Mouse (Mus musculus): Measurements from ENCODE around the gene Wdr95.

The Wdr95 gene

DNA sequence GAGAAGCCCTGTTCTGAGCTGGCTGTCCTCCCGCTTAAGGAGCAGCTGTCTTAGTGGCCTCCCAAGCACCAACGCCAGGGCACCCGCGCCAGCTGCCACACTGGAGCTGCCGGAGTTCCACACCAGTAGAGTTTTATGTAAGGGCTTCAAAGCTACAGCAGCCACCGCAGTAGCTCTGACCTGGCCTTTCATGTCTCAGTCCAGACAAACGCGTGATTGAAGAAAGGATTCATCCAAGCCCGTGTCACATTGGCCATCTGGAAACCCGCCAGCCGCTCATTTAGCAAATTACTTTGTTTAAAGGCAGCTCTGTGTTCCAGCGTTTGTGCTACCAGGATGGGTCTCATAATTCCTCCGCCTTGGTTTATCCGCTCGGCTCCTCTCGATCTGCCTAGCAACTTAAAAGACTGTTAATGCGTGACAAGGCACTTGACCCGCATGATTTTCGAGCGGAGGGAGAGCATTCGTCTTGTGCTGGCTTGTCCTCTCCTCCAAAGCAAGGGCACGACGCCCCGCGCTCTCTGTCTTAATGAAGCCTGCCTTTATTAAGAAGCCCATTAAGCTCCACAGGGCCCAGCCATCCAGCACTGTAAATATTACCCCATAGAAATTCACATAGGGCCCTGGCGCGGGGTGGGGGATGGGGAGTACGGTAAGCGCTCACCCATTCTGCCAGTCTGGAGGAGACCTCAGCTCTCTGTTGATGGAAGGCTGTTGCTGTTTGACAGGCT lies at the start of gene Wdr95:
Wdr95 (plus strand) TSS at position 681 of the 731 bp plus-strand sequence.
- DNase-seq, result peak; percentile 26

DNA sequence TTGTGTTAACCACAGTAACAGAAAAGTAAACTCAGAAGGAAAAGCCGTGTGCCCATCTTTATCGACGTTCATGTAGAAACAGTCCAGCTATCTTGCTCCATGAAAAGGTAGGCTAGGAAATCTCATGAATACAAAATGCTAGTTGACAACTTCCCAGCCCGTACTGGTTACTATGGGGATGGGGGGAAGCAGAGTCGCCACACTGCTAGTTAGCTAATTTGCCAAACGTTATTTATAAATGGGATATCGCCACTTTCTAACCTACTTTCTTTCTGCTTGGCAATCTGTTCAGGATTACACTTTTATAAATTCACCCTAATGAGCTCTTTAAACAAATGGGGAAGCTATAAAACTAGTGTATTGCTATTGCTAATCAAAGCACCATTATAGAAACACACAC lies 46.6 kb upstream of the Wdr95 start:
- DNase-seq, result no peak

- DNase-seq, result peak; percentile 11
Measured at GRCm38 (mm10) chr5:149483321-149484052, 45.0 kb upstream of the Wdr95 start.

DNA sequence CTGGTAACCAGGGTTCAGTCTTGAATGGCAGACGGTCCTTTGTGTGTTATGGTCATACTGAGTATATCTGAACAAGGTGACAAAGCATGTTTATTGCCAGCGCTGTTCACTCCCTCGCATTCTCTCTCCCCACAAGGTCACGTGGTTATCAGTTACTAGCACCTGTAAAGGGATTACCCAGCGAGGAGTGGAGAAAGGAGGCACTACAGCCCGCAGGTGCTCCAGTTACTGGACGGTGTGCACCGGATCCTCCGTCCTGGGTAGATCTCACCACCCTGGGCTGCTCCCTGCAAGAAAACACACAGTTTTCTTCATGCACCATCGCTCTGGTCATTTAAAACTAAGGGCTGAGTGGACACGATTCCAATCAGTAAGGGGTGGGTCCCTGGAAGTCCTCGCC lies 44.2 kb upstream of the Wdr95 start:
- no peak for DNase-seq

- DNase-seq, result no peak
Measured at GRCm38 (mm10) chr5:149485447-149485846, 43.0 kb upstream of the Wdr95 start.

DNA sequence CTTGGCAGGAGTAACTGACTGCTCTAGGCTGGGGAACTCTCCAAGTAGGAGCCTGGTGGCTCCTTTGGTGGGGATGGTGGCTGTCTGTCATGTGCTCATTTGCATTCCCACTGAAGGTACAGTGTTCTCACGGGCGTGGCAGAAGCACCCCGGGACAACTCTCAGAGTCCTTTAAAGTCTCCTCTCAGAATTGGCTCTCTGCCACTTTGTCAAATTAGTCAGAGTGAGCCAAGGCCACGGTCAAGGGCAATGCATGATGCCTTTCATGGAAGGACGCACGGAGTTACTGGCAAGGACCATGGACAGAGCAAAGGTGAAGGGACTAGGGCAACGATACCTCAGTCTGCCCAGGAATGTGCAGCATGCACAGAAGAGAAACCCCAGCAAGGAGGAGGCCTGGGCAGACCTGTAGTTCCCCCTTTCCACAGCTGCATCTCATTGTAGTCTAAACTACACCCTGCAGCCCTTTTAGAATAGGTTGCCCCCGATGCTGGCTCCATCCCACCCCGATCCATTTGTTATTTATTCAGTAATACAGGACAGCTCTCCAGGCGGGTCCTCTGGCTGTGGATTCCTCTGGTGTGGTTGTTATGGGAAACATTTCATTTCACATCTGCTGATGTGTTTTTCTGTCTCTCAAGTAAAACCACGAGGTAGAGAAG lies 40.0 kb upstream of the Wdr95 start:
- no peak for DNase-seq

DNA sequence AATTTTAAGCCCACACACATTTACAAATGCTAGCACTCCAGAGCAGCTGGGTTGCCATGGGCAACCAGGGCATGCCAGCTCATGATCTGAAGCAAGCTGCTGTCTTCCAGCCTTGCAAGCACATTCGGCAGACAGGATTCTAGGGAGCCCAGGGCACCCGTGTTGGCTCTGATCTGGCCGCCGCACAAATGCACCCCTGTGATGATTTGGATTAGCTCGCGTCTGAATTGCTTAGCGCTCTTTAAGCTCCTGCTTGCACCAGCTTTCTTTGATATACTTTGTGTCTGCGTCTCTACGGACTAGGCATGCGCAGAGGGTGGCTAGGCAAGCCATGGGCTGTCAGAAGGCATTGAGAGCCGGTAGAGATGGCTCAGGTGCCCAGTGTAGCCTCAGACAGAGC lies 39.3 kb upstream of the Wdr95 start:
- peak; percentile 8 for DNase-seq

DNA sequence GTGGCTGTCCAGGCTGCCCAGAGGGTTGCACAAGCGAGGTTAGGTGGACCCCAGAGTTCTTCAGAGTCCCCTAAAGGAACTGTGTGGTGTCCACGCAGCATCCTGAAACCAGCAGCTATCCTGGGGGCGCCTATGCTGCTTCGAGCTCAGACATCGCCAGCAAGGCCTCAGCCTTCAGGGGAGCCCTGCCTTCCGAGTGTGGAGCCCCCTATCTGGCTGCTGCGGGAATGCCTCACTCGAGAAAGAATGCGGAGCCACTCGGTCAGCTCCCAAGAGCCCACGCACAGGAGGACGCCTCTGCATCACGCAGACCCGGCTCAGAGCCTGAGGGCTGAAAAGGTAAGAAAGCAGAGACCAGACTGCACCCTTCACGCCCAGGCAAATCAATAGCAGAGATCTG lies 38.2 kb upstream of the Wdr95 start:
- DNase-seq, result no peak

DNA sequence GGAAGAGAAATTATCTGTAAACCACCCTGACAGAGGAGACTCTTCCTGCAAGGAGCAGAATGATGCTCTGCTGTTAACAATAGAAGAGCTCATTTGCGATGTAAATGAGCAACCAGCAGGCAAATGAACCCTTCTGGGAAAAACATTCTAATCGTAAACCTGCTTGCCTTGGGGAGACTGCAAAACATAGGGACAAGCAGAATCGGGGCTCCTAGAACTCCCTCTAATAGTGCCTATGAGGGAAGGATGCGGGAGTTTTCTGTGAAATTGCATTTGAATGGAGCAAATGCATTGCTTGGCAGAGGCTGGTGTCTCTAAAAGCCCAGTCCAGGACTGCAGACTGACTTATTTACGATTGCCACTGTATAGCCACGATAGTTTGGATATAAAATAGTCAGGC lies 32.8 kb upstream of the Wdr95 start:
- no peak for DNase-seq

GRCm38 (mm10) chr5:149496401-149497066 lies 31.9 kb upstream of the Wdr95 start:
- no peak for DNase-seq

GRCm38 (mm10) chr5:149499936-149500335 lies 28.5 kb upstream of the Wdr95 start:
- no peak for DNase-seq

GRCm38 (mm10) chr5:149503423-149504175 lies 24.9 kb upstream of the Wdr95 start:
- DNase-seq, result no peak

DNA sequence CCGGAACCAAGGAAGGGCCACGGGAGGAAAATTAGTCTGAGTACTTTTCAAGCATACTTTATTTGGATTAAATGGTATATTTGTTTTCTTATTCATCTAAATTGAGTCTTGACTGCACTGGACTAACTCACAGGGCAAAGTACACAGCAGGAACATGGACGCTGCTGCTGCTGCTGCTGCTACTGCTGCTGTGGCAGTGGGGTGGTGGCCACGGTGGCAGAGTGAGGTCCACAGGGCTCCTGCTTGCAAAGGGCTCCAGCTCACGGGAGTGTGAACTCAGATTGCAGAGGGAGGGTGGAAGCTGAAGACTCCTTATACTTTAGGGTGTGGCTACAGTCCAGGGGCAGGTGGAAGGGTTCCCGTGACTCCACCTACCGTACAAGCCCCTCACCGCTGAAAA lies 23.5 kb upstream of the Wdr95 start:
- no peak for DNase-seq

DNA sequence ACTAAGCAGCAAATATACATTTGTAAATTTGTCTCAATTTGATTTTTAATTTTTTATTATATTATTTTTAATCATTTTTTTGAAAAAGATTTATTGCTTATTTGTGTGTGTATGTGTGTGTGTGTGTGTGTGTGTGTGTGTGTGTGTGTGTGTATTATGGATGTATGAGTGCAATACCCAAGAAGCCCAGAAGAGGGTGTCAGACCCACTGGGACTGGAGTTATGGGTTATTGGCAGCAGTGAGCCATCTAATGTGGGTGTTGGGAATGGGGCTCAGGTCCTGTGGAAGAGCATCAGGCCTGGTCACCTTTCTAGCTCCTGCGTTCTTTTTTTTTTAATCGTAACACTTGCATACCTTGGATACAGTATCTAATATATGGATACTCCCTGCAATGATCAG lies 22.4 kb upstream of the Wdr95 start:
- DNase-seq, result no peak

DNA sequence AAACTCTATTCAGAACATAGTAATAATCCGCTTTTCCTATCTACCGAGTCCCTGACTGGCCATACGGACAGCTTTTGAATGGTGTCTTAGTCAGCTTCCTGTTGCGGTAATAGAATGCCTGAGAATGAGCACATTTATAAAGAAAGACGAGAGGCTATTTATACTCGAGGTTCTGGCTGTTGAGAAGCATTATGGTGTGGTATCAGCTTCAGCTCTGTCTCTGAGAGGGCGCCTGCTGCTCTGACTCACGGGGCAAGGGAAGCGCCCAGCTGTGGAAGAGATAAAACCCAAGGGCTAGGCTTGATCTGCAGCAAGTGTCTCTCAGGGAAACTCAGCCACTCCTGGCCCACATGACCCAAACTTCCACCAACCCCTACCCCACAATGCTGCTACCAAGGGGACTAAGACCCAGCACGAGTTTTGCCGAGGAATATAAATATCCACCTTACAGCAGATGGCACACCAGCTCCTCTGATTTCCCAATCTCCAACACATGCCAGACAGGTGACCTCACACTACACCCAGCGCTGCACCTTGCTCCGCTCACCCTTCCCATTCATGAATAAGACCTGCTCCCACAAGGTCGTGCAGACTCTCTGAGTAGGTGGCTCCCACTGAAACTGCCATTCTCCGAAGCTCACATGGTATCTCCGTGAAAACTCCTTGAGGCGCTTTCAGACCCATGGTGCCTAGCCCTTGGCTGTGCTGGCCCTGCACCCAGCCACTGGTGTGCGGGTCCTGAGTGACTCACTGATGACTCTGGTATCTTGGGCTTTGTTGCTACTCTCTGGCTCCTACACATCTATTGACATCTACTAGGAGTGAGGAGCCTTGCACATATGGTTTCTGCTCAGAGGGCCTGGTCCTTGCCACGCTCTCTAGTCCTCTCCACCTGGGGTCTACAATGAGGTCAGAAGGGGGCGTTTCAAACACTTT lies 20.1 kb upstream of the Wdr95 start:
- DNase-seq, result no peak

DNA sequence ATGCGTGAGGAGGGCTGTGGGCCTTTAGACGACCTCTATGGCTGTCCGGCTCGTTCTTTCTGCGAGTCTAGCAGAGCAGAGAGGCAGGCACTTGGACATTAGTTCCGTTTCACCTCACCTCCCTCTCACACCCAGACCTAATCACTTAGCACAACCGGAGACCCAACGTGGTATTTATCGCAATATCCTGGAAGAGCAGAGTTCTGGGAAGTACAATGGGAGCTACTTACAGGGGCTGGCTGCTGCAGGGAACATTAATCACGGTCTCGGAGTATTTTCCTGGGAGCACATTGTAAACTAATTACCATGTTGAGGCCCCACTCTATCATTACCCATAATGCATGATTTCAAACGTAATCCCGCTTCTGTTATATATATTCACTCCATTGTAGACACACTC lies 18.2 kb upstream of the Wdr95 start:
- no peak for DNase-seq

DNA sequence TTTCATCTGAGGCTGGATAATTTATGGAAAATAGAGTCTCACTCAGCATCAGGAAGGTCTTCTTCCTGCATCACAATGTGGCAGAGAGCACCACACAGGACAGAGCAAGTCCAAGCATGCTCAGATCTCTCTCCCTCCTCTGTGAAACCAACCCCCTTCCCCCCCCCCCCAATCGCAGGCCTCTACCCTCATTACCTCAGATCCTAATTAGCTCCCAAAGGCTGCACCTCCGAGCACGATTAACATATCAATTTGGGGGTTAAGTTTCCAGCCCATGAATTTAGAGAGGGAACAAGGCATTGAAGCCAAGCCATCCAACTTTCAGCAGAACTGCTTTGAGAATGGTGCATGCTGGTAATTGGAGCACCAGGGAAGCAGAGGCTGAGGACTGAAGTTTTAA lies 15.8 kb upstream of the Wdr95 start:
- no peak for DNase-seq

DNA sequence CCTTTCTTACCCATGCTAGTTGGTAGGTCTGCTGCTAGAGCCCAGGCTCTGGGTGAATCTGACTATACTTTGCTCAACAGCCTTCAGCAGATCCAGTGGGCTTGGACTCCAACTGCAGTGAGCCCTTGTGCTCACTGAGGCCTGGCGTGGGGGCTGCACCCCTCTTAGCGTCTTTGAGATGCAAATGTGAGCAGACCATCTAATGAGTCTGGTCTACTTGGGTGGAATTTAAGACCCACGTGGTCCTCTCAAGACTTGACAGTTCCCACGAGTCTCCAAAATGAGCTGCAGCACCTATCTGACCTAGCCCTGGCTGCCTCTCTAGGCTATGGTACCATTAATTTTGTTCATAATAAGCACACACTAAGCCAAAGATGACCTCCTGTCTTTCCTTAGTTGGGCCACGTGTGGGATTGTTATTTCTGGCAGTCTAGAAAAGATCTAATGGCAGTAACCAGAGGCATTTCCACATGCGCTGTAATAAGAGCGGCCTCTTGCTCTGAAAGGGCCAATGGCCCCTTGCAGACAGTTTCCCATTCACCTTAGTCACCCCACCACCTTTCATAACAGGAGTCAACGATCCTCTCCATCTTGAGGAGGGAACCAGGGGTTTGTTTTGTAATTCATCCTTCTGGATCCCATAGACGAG lies 14.9 kb upstream of the Wdr95 start:
- no peak for DNase-seq

GRCm38 (mm10) chr5:149514087-149514671 lies 14.3 kb upstream of the Wdr95 start:
- DNase-seq, result no peak

GRCm38 (mm10) chr5:149514890-149515289 lies 13.6 kb upstream of the Wdr95 start:
- no peak for DNase-seq

DNA sequence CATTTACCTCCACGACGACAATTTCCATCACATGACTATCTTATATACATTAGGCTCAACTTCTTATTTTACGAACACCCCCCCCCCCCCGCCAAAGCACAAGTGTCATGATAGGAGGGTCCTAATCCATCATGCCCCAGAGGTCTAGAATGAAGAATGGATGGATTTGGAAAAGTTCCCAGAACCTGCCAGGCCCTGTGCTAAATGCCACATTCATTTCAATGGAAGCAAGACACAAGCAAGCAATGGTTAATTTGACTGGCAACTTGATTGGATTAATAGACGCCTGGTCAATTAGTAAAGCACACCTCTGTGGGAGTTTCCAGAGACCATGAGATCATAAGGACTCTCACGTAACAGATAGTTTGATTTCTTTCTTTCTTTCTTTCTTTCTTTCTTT lies 11.4 kb upstream of the Wdr95 start:
- DNase-seq, result no peak

Data from cerebellum, adult 8-10 months (tissue).